Mouse (Mus musculus) T-helper 2 cell (primary cell): ENCODE data around the gene Traf3ip2.

ENCODE experiments used
- in situ Hi-C: fragments of 300-600 bp; cut with MboI, MseI; formaldehyde crosslinking; loops from one replicate; pipeline ENCODE4 v1.15.1; 2025; ENCODE audit warnings: high pct_unique_total_duplicates

The Traf3ip2 gene

GRCm38 (mm10) chr10:39674106-39674505, 61.4 kb downstream of the Traf3ip2 start:
- in situ Hi-C loops, result no loop called here

DNA sequence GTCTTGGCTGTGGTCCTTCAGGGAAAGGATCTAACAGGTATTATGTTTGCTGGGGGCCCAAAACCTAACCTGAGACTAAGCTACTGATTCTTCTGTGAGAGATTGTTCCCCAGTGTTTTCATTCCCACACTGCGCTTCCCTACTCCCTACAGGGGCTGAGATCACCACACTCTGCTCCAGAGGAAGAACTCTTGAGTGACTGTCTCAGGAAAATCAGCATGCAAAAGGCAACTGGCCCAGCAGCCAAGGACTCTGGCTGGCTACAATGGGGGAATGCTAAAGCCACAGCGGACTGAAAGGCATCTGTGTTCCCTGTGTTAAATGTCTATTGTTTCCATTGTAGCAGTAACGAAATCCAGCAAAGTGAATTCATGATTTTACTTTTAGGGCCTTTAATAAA, 62.0 kb downstream of the Traf3ip2 start:
- in situ Hi-C loops, result no loop called here

DNA sequence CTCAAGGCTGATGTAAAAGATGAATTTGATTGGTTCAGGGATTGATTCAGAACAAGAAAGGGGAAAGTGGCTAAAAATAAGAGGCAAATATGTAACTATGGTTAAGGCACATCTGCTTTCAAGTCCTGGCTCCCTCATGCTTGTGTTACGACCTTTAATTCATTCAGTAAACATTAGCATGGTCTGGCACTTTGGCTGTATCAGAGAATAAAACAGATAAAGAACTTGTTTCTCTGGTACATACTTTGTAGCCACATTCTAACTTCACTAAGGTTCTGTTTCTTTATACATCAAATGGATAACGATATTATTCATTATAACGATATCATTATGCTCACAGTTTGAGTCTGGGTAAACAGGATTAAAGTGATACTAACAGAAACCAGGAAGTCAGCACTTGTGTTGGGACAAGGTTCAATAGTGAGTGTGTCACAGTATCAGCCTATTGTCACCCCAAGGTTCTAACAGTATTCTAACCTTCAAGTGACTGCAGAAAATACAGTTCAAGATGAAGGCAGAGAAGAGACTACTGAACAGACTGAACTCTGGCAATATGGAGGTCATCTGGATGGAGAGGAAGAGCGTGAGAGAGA, 65.6 kb downstream of the Traf3ip2 start:
- in situ Hi-C loops, result no loop called here

- in situ Hi-C loops, result no loop called here
These were observed 68.3 kb downstream of the Traf3ip2 start for GRCm38 (mm10) chr10:39681014-39681413.

GRCm38 (mm10) chr10:39682556-39682955, 69.8 kb downstream of the Traf3ip2 start:
- in situ Hi-C loops, result no loop called here

GRCm38 (mm10) chr10:39683481-39683880, 70.7 kb downstream of the Traf3ip2 start:
- in situ Hi-C loops, result no loop called here

DNA sequence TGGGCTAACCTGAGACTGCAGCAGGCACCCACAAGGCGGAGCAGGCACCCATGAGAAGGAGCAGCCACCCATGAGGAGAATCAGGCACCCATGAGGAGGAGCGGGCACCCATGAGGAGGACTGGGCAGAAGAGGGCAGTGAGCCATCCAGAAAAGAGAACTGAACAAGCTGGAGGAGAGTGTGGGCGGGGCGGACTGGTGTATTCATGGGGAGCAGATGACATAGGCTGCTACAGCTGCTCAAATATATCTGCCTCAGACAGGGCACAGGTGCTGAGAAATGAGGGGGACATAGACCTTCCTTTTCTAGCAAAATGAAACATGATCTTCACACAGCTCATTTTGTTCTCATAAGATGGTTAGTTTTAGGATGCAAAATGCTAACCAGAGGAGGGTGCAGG, 74.1 kb downstream of the Traf3ip2 start:
- in situ Hi-C loops, result no loop called here

- in situ Hi-C loops, result no loop called here
These were observed 75.1 kb downstream of the Traf3ip2 start for GRCm38 (mm10) chr10:39687851-39688250.

DNA sequence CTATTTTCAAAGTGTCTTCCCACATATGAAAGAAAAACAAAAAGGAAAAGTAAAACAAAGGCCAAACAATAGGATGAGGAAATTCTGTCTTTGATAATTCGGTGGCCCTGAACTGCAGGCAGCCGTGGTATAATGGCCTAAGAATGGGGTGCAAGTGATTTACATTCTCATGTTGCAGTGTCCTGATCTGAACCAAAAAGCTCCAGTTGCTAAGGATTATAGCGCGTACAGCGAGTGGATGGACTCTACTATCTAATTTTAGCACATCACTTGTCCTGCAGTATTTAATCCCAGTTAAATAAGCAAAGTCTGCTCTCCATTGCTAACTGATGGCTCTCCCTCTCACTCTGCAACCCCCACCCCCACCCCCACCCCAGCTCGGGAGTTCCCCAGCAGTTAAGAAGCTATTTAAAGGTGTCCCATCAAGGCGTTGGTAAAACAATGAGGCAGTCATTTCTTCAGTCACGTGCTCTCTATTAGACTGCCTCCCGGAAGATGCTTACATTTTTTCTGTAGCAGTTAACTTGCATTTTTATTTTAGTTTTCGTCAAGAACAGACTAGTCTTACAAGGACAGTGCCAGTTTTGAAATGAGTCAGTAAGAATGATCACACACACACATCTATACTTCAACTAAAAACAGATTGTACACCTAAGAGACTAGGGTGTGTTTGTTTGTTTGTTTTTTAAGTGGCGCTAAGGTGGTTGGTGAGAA, 78.8 kb downstream of the Traf3ip2 start:
- in situ Hi-C loops, result no loop called here

DNA sequence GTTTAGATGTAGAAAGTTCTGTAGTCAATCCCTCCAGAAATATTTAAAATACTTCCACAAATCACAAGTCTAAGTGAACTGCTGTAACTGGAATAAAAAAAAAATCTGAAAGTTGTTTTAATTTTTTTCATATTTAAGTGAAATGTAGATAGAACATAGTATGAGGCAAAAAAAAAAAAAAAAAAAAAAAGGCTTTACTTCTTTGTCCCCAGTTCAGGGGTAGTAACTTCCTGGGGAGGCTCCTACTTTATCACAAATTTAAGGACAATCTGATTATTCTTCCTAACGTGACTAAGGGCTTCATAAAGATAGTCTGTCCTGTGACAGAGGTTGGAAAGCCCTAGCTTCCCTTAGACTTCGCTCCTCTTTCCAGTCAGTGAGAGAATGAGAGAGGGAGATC, 79.4 kb downstream of the Traf3ip2 start:
- in situ Hi-C loops, result no loop called here
